Mouse (Mus musculus): ENCODE measurements around the gene Chid1.
A peak's percentile ranks its signal among the peaks of the same experiment; 100 is the strongest.

DNA sequence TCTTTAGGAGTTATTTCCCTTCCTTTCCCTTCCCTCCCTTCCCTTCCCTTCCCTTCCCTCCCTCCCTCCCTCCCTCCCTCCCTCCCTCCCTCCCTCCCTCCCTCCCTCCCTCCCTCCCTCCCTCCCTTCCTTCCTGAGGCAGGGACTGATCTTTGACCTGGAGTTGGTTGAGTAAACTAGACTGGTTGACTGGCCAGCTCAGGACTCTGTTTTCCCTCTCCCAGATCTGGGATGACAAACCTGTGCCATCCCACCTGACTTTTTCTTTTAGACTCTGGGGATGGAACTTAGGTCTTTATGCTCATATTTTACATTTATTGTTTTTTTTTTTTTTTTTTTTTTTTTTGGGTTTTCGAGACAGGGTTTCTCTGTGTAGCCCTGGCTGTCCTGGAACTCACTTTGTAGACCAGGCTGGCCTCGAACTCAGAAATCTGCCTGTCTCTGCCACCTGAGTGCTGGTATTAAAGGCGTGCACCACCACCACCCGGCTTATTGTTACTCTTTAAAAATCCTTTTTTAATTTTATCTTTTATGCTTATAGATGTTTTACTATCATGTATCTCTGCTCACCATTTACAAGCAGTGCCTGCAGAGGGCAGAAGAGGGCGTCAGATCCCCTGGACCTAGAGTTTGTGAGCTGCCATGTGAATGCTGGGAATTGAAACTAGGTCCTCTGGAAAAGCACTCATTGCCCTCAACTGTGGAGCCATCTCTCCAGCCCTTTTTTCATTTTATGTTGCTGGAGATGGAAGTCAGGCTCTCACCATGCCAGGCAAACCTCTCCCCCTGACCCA lies 44.6 kb upstream of the Chid1 start:
- peak; percentile 58 for TF ChIP-seq CTCF (IDR thresholded peaks at IDR 0.05; ENCODE audit: low read depth)
- TF ChIP-seq EP300 (IDR thresholded peaks at IDR 0.05; ENCODE audit: low read depth), result no peak
